Mouse (Mus musculus) layer of hippocampus, postnatal 14 days (tissue): ENCODE measurements at regions not wholly inside any gene's neighbourhood (a gene's known extent, or its start where the extent isn't known, plus 50 kb on each side); places are given as distances from the start of the nearest gene placed in this dataset.
"Not testable (repeated sequence)": the region's sequence is repeated elsewhere in the genome, so short reads cannot be mapped to it uniquely, and the experiment has no call there.

Experiments
- DNase-seq, 2 experiments: peaks; one replicate each; pipeline ENCODE4 v3.0.0; 2021 to 2022; ENCODE audit warnings: low spot score in 2 of 2, mixed read lengths in 1 of 2

DNA sequence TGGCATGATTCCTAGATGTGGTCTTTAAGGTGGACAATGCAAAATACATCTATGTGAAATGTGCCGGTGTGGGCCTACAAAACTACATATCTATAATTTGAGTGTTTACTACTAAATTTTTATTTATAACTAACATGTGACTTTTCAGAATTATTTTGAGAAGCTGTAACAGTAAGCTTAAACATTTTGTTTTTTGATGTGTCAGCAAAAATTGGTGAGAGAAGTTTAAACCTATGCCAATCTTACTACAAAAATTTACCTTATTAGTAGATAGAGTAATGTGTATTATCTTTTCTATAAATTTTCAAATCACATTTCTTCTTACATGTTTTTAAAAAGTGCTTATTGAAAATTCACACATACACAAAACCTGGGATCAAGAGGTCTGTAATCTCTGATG is 525.1 kb upstream of the Rorb start:
- no peak for DNase-seq

DNA sequence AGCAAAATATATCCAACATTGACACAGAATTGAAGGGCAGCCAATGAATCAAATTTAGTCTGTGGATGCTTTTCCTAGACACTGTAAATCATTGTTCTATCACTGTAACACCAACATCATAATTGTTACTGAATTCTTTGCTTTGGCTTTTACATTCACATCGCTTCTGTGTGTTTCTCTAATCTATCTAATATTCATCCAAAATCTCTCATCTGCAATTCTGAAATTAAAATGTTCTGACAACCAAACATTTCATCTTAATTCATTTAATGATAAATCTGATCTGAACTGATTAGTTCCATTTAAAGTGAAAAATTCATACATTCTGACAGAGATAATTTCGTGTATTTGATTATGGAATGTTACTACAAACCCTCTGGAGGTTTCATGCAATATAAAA is 476.9 kb upstream of the Rorb start:
- peak in 1 of 2 experiments; percentile 9 for DNase-seq

DNA sequence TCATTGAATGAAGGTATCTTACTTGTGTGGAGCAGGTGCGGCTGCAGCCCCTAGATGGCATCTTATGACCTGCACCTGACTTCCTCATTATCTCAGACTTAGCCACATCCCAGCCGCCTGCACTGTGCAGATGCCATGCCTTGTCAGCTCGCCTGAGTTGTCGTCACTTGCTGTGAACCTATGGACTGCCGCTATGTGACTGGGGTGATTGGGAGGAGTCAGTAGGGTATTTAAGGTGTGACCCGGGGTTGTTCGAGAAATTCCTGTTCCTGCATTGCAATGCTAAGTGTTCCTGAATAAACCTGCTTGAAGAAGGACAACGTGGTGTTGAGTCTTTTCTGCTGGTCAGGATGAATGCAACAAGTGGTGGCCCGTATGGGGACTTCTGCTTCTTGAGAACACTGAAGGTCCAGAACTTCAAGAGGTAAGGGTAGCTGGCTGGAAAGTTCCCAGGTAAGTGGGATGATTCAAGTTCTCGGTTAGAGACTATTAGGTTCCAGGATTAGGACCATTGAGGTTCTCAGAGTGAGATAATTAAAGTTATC is 464.1 kb upstream of the Rorb start:
- not testable (repeated sequence) for DNase-seq

DNA sequence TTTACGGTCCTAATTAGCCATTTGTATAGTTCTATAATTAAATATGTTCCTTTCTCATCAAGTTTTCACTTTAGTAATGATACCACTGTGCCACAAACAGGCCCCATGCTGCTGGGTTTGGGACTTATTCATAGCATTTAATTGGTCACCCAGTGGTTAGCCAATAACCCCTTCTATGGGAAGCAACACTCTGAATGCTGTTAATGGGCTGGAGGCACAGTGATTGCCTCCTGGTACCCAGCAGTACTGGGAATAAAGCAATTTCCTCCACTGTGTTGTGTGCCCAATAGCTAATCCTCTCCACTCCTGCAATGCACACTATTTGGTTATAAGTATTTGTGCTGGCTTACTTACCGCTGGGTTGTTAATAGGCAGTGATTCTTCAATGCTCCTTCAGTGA is 453.7 kb upstream of the Rorb start:
- DNase-seq, result no peak

DNA sequence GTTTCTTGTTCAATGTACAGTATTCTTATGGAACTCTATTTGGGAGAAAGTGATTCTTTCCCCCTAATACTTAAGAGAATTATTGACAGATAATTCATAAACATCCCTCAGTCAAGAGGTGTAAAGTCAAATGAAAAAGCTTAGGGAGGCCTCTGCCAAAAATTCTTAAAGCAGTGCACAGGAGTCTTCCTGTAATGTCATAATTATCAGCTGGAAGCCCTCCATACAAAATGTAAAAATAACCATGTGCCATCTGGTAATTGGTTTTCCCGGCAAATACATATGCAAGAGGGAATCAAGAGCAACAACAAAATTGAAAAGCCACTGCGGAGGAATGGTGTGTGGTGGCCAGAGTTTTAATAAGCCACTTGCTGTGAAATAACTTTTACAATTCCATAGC is 424.1 kb upstream of the Rorb start:
- peak in 1 of 2 experiments; percentile 33 for DNase-seq

DNA sequence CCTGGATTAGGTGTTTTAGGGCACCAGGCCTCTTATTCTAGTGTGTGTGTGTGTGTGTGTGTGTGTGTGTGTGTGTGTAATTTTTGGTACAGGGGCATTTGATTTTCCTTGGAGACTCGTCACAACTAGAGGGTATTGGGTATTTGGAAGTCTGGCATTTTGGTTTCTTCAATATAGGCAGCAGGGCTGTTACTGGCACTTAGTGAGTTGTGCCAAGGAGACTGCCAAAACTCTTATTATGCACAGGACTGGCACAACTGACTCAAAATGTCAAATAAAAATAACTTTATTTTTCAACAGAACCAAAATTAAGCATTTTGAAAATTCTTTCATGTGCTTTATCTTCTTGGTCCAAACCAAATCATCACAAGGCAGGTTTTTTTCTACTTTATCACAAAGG is 413.2 kb upstream of the Rorb start:
- DNase-seq, result no peak

DNA sequence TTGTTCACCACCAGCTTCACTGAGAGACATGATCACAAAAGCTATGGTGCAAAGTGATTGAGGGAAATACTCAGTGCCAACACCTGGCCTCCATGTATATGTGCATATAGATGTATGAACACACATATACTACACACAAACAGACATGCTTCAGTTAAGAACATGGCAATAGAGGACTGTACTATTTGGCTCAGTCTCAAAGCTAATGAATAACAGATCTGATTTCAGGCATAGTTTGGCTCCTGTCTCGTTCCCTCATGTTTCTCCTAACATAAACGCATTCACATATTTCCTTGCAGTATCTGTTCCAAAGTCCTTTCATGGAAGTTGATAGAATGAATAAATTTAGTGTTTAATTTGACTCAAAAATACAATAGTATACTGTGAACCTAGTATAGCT is 412.6 kb upstream of the Rorb start:
- no peak for DNase-seq

DNA sequence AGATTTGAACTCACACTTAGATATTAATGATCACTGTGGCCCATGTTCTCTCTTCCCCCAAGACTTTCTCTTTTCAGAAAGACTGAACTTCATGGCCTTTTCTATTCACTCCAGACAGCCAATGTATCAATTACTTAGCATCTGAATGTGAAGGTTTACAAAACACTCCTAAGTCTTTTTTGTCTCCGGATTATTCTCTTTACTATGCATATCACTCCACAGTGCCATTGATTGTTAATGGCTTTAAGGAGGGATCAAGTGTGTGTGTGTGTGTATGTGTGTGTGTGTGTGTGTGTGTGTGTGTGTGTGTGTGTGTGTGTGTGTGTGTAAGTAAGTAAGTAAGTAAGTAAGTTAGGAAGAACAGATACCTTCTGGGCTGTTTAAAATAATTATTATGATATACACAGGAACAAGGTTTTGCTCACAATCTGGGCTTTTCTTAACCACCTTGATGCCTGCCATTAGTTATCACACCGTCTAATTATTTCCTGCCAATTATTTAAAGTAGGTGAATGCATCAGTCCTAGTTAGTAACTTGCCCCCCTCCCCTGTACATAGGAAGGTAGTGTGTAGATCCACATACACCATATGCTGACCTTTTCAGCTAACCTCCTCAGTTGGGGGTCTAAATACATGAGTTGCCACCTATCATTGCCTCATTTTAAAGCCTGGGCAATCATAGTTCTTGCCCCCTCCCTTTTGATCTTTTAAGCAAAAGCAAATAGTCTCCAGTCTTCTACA is 367.4 kb upstream of the Rorb start:
- no peak for DNase-seq
